12 mouse cellular contexts compared by ENCODE assay signal in the genomic region with DNA sequence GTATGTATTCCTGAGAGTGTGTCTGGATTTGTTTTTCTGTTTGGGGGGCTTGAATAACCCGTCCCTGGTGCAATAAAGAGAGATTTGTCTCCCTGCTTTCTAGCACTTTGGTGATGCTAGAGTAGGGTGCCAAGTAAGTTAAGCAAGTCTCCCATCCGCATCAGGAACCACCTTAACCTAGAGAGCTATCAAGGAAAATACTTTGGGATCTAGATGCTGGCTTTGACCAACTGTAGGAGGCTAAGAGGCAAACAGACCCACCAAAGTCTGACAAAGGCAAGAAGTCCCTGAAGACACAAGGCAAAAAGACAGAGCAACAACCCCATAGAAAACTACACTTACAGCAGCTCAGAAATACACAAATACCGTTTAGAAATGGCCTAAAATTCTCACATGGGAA.
DNase-seq lines count a peak whose midpoint lies in the region; ATAC-seq and TF ChIP-seq lines count a peak whose summit lies in the region.
"Had no signal": no experiment of that assay in that cellular context is flagged by ENCODE, and none has a peak within 500 bp of the region (broad histone marks: within the 10 kb centered on the region; RNA-seq: fewer than 3 reads in every experiment).

No protein-coding gene starts in this region.

- no peak for TF ChIP-seq EP300 in heart, adult 2 months (IDR thresholded peaks at IDR 0.05; ENCODE audit: insufficient read depth, low read depth, low read length)

- TF ChIP-seq CTCF in left cerebral cortex, adult 2 months (IDR thresholded peaks at IDR 0.05), result no peak
- TF ChIP-seq CTCF in heart, adult 2 months (IDR thresholded peaks at IDR 0.05), result no peak

- peak overlapping the region; percentile 61 for H3K9ac ChIP-seq in forebrain, embryonic 15.5 days (replicated peaks)
- H3K9ac ChIP-seq in neural tube, embryonic 15.5 days (replicated peaks), result peak overlapping the region; percentile 21
- H3K9ac ChIP-seq in heart, adult 2 months (ENCODE audit: low read depth, low read length), result no peak overlapping the region
- H3K9ac ChIP-seq: heart, embryonic 12.5 days; limb, embryonic 12.5 days had no signal

- H3K4me1 ChIP-seq in forebrain, embryonic 15.5 days, result peaks cover 59% of the 10 kb centered on the region
- H3K4me1 ChIP-seq in midbrain, embryonic 10.5 days, result peaks cover 76% of the 10 kb centered on the region
- peaks cover 26% of the 10 kb centered on the region for H3K4me1 ChIP-seq in neural tube, embryonic 15.5 days
- H3K4me1 ChIP-seq in heart, adult 2 months (ENCODE audit: control insufficient read depth, insufficient read depth, low read length), result no peaks in the 10 kb centered on the region
- H3K4me1 ChIP-seq: heart, embryonic 12.5 days had no signal

- H3K4me2 ChIP-seq in forebrain, embryonic 15.5 days (replicated peaks), result peak overlapping the region; percentile 61
- peak overlapping the region; percentile 58 for H3K4me2 ChIP-seq in neural tube, embryonic 15.5 days

- DNase-seq in left cerebral cortex, adult 2 months (ENCODE audit: extremely low spot score in 1 of 2, low spot score in 2 of 2), result no peak
- no peak for DNase-seq in left cerebral cortex, adult 18-20 months (ENCODE audit: low spot score in 2 of 2)
- DNase-seq in midbrain, embryonic 10.5 days (ENCODE audit: low spot score), result no peak
- DNase-seq in embryo, embryonic 11 days, result no peak
- DNase-seq in gastrocnemius, postnatal 14 days, result no peak
- DNase-seq in heart, adult 2 months, result no peak
- DNase-seq: lung, postnatal 4 days had no signal

- no peaks in the 10 kb centered on the region for H3K36me3 ChIP-seq in forebrain, embryonic 15.5 days
- no peaks in the 10 kb centered on the region for H3K36me3 ChIP-seq in midbrain, embryonic 10.5 days
- no peaks in the 10 kb centered on the region for H3K36me3 ChIP-seq in neural tube, embryonic 15.5 days
- no peaks in the 10 kb centered on the region for H3K36me3 ChIP-seq in heart, adult 2 months (ENCODE audit: control insufficient read depth, insufficient read depth, low read length)
- H3K36me3 ChIP-seq: heart, embryonic 12.5 days; limb, embryonic 12.5 days had no signal

- no peak for ATAC-seq in forebrain, embryonic 15.5 days (replicated peaks)
- no peak for ATAC-seq in neural tube, embryonic 15.5 days (ENCODE audit: low FRiP score)

- intact Hi-C loops in left cerebral cortex, adult 2 months (cut with DNase I), result loop anchor here (2.0 to 5.0 kb wide), 2 partner anchors 69 to 331 kb away; no protein-coding TSS in a partner anchor
- intact Hi-C loops in gastrocnemius, postnatal 14 days (cut with DNase I; ENCODE audit: low total_unique reads), result no loop called here
- intact Hi-C loops in heart, adult 2 months (cut with DNase I), result no loop called here

- no peak for TF ChIP-seq POLR2A in heart, adult 2 months (IDR thresholded peaks at IDR 0.05; ENCODE audit: insufficient read depth, low read depth, low read length)

- peak overlapping the region; percentile 91 for H3K27ac ChIP-seq in left cerebral cortex, adult 2 months
- H3K27ac ChIP-seq in forebrain, embryonic 15.5 days (replicated peaks), result peak overlapping the region; percentile 99
- H3K27ac ChIP-seq in midbrain, embryonic 10.5 days (replicated peaks), result peak overlapping the region; percentile 88
- peak overlapping the region; percentile 92 for H3K27ac ChIP-seq in neural tube, embryonic 15.5 days (replicated peaks)
- no peak overlapping the region for H3K27ac ChIP-seq in heart, adult 2 months
- H3K27ac ChIP-seq: limb, embryonic 12.5 days had no signal

- 14% methylated on average over 3 of the region's 3 CpGs for WGBS in forebrain, embryonic 15.5 days
- WGBS in midbrain, embryonic 10.5 days, result 55% methylated on average over 3 of the region's 3 CpGs
- 25% methylated on average over 3 of the region's 3 CpGs for whole genome bisulfite sequencing in neural tube, embryonic 15.5 days
- WGBS in heart, adult 2 months, result 61% methylated on average over 3 of the region's 3 CpGs

- no peaks in the 10 kb centered on the region for H3K9me3 ChIP-seq in forebrain, embryonic 15.5 days
- no peaks in the 10 kb centered on the region for H3K9me3 ChIP-seq in midbrain, embryonic 10.5 days (replicated peaks)
- H3K9me3 ChIP-seq in neural tube, embryonic 15.5 days (replicated peaks), result no peaks in the 10 kb centered on the region
- H3K9me3 ChIP-seq: heart, embryonic 12.5 days; limb, embryonic 12.5 days had no signal

- no peaks in the 10 kb centered on the region for H3K79me2 ChIP-seq in heart, adult 2 months (replicated peaks; ENCODE audit: control insufficient read depth, insufficient read depth, low read length)

- peak overlapping the region; percentile 34; the same call in 1 of the 2 replicates for H3K4me3 ChIP-seq in left cerebral cortex, adult 2 months
- H3K4me3 ChIP-seq in forebrain, embryonic 15.5 days, result peak overlapping the region; percentile 18
- H3K4me3 ChIP-seq in midbrain, embryonic 10.5 days, result peak overlapping the region; percentile 42
- no peak overlapping the region; the same call in 1 of the 2 replicates for H3K4me3 ChIP-seq in neural tube, embryonic 15.5 days (replicated peaks)
- H3K4me3 ChIP-seq in heart, adult 2 months, result no peak overlapping the region
- H3K4me3 ChIP-seq: erythroblast, embryonic 14.5 days had no signal

- H3K27me3 ChIP-seq in forebrain, embryonic 15.5 days, result no peaks in the 10 kb centered on the region
- no peaks in the 10 kb centered on the region for H3K27me3 ChIP-seq in midbrain, embryonic 10.5 days (ENCODE audit: low read depth, poor library complexity, severe bottlenecking)
- H3K27me3 ChIP-seq in neural tube, embryonic 15.5 days (replicated peaks), result no peaks in the 10 kb centered on the region
- no peaks in the 10 kb centered on the region for H3K27me3 ChIP-seq in heart, adult 2 months (ENCODE audit: control insufficient read depth, insufficient read depth, low read length)
- H3K27me3 ChIP-seq: heart, embryonic 12.5 days; limb, embryonic 12.5 days had no signal

Comparison
In these comparisons a context has a peak if more than half of its experiments do, and no peak if none do; other contexts are left out.
1. H3K4me3 ChIP-seq: peak in left cerebral cortex, adult 2 months (single experiment), forebrain, embryonic 15.5 days (single experiment) and midbrain, embryonic 10.5 days (single experiment); none in neural tube, embryonic 15.5 days (single experiment) and heart, adult 2 months (single experiment).